Mouse (Mus musculus) embryonic facial prominence, embryonic 11.5 days (tissue): Measurements from ENCODE around the gene Diaph2. TPM values are rescaled to one million over a fixed set of nuclear protein-coding genes. Genes with fewer than 3 reads are reported as not detected.
"Not testable (repeated sequence)": the region's sequence is repeated elsewhere in the genome, so short reads cannot be mapped to it uniquely, and the experiment has no call there.

ENCODE experiments used
- ATAC-seq: fragments of 200-750 bp; cut with Nextera tagmentation; replicated peaks from 2 replicates; pipeline ENCODE4 v1.8.0; 2017; ENCODE audit warnings: low read depth; ENCODE audit not compliant: insufficient number of reproducible peaks, low FRiP score, low TSS enrichment
- DNase-seq: peaks from one replicate; pipeline ENCODE4 v3.0.0-alpha.2; 2015; ENCODE audit warnings: low spot score
- H3K27ac ChIP-seq: fragments of 300-500 bp; sonication (generic); replicated peaks from 2 replicates; pipeline ENCODE4 v1.5.1; 2014; ENCODE audit warnings: mild to moderate bottlenecking, low read depth, low read length, control low read depth
- H3K27me3 ChIP-seq: fragments of 300-500 bp; sonication (generic); 2 replicates; pipeline ENCODE4 v1.6.1; 2014; ENCODE audit warnings: mild to moderate bottlenecking, low read length, moderate library complexity, mixed read lengths; ENCODE audit not compliant: control insufficient read depth, insufficient read depth
- H3K36me3 ChIP-seq: fragments of 300-500 bp; sonication (generic); replicated peaks from 2 replicates; pipeline ENCODE4 v1.6.1; 2014; ENCODE audit warnings: low read depth, mild to moderate bottlenecking, low read length, moderate library complexity, mixed read lengths; ENCODE audit not compliant: control insufficient read depth, insufficient read depth
- H3K4me1 ChIP-seq: fragments of 300-500 bp; sonication (generic); 2 replicates; pipeline ENCODE4 v1.6.1; 2014; ENCODE audit warnings: low read length, mixed read lengths; ENCODE audit not compliant: control insufficient read depth, insufficient read depth
- H3K4me2 ChIP-seq: fragments of 300-500 bp; sonication (generic); 2 replicates; pipeline ENCODE4 v1.6.1; 2014; ENCODE audit warnings: low read depth, mild to moderate bottlenecking, control low read depth, low read length, moderate library complexity
- H3K4me3 ChIP-seq: fragments of 300-500 bp; sonication (generic); 2 replicates; pipeline ENCODE4 v1.5.1; 2014; ENCODE audit warnings: low read depth, low read length, control low read depth
- H3K9ac ChIP-seq: fragments of 300-500 bp; sonication (generic); replicated peaks from 2 replicates; pipeline ENCODE4 v1.6.1; 2014; ENCODE audit warnings: mild to moderate bottlenecking, control low read depth, low read length
- H3K9me3 ChIP-seq: fragments of 300-500 bp; sonication (generic); replicated peaks from 2 replicates; pipeline ENCODE4 v1.6.1; 2016; ENCODE audit warnings: mild to moderate bottlenecking, low read length, inconsistent platforms, mixed read lengths; ENCODE audit not compliant: control insufficient read depth
- WGBS: fragments of 180-500 bp; shearing (Covaris S2); extraction: QIAGEN DNeasy Blood & Tissue Kit; methylation state at CpG from one replicate; pipeline ENCODE4 v1.1.7; 2014; 5-methylcytosine and 5-hydroxymethylcytosine counted together
- polyA plus RNA-seq: library from polyadenylated mRNA; unstranded; fragments of >200 nt; fragmentation: Nextera tagmentation; extraction: Ambion mirVana; gene quantifications from 2 replicates; pipeline ENCODE4 v1.2.1, GENCODE M21; 2014

Gene Diaph2
- polyA plus RNA-seq, 1 experiment from 2014 or later: 4.7 TPM

- 79% methylated on average over 1 of the region's 1 CpGs for WGBS
- Histone ChIP-seq H3K27me3 (no peaks in the 10 kb centered on the region), H3K9me3 (no peaks in the 10 kb centered on the region), H3K9ac (no peak overlapping the region), H3K4me3 (no peak overlapping the region), H3K4me1 (no peaks in the 10 kb centered on the region), H3K4me2 (no peak overlapping the region), H3K36me3 (no peaks in the 10 kb centered on the region), H3K27ac (no peak overlapping the region)
- ATAC-seq (no peak), DNase-seq (no peak)
These were observed 402.6 kb downstream of the Diaph2 start for GRCm38 (mm10) chrX:130152164-130152563.

GRCm38 (mm10) chrX:130173126-130173525 is 423.6 kb downstream of the Diaph2 start:
- Histone ChIP-seq H3K4me3 (no peak overlapping the region), H3K27me3 (no peaks in the 10 kb centered on the region), H3K36me3 (no peaks in the 10 kb centered on the region), H3K9ac (no peak overlapping the region), H3K9me3 (no peaks in the 10 kb centered on the region), H3K4me1 (no peaks in the 10 kb centered on the region), H3K4me2 (no peak overlapping the region), H3K27ac (no peak overlapping the region)
- WGBS: 82% methylated on average over 2 of the region's 2 CpGs
- ATAC-seq (no peak), DNase-seq (no peak)

GRCm38 (mm10) chrX:130187891-130188290 is 438.3 kb downstream of the Diaph2 start:
- 46% methylated on average over 1 of the region's 1 CpGs for WGBS
- Histone ChIP-seq H3K4me2 (no peak overlapping the region), H3K36me3 (no peaks in the 10 kb centered on the region)

GRCm38 (mm10) chrX:130188449-130188848 is 438.9 kb downstream of the Diaph2 start:
- ATAC-seq: no peak
- H3K4me1 ChIP-seq: no peaks in the 10 kb centered on the region
- no peak overlapping the region for H3K9ac ChIP-seq
- H3K4me2 ChIP-seq: no peak overlapping the region
- no peak overlapping the region for H3K4me3 ChIP-seq
- 75% methylated on average over 2 of the region's 2 CpGs for WGBS
- no peaks in the 10 kb centered on the region for H3K36me3 ChIP-seq
- no peaks in the 10 kb centered on the region for H3K27me3 ChIP-seq
- H3K9me3 ChIP-seq: no peaks in the 10 kb centered on the region
- no peak overlapping the region for H3K27ac ChIP-seq
- DNase-seq: no peak

More at GRCm38 (mm10) chrX:130187891-130188290, 438.3 kb downstream of the Diaph2 start:
- H3K9ac ChIP-seq: no peak overlapping the region
- H3K4me3 ChIP-seq: no peak overlapping the region
- ATAC-seq: no peak
- no peak for DNase-seq
- no peaks in the 10 kb centered on the region for H3K27me3 ChIP-seq
- H3K4me1 ChIP-seq: no peaks in the 10 kb centered on the region
- H3K9me3 ChIP-seq: no peaks in the 10 kb centered on the region
- no peak overlapping the region for H3K27ac ChIP-seq

DNA sequence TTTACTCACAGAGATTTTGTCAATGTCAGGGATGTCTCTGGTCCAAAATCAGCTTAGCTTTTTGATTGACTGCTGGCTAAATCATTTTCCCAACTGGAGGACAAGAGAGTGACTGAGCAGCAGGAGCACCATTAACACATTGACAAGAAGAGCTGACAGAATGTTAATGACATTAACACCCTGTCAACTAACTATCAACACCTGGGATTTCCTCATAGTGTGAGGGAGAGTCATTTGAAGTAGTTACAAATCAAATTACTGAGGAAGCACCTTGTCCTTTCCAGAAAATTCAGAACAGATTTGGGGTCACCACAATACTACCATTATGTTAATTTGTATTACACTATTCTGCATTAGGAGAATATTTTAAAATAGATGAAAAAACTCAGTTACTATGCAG is 439.7 kb downstream of the Diaph2 start:
- no peaks in the 10 kb centered on the region for H3K27me3 ChIP-seq
- ATAC-seq (no peak), DNase-seq (no peak)
- no peak overlapping the region for H3K27ac ChIP-seq
- no peak overlapping the region for H3K9ac ChIP-seq
- no peak overlapping the region for H3K4me3 ChIP-seq
- H3K4me1 ChIP-seq: no peaks in the 10 kb centered on the region
- no peaks in the 10 kb centered on the region for H3K36me3 ChIP-seq
- no peak overlapping the region for H3K4me2 ChIP-seq
- no peaks in the 10 kb centered on the region for H3K9me3 ChIP-seq

DNA sequence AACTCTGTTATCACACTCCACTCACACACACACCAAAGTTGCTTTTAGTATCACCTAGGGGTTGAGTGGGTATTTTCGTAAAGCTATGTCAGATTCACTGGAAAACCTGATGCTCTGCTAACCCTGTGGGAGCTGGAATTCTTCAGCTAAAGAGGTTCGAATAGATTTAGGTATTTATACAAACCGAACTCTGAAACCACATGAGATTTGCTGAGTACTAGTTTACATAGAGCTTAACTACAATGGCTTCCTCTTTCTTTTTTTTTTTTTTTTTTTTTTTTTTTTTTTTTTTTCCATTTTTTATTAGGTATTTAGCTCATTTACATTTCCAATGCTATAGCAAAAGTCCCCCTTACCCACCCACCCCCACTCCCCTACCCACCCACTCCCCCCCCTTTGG is 447.9 kb downstream of the Diaph2 start:
- not testable (repeated sequence) for H3K36me3 ChIP-seq, H3K4me2 ChIP-seq, DNase-seq, ATAC-seq, H3K4me3 ChIP-seq, H3K9ac ChIP-seq, H3K4me1 ChIP-seq, H3K27me3 ChIP-seq, H3K27ac ChIP-seq, H3K9me3 ChIP-seq
- 68% methylated on average over 3 of the region's 3 CpGs for WGBS

DNA sequence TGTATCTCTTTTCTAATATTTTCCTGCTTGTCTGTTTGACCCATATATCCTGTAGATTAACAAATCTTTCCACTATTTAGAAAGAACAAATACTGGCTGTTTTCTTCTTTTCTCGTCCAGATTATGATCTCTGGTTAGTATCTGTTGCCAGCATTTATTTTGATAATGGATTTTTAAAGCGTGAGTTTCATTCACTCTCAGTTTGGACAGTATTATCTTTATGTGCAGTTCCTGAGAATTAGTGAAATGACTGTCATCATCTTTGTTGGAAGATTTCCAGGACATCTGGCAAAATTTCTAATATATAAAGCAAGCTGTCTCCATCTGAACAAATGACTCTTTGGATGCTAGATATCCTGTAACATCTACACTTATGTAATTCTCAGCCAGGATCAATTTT is 455.7 kb downstream of the Diaph2 start:
- DNase-seq: no peak
- Histone ChIP-seq H3K9ac (no peak overlapping the region), H3K27ac (no peak overlapping the region), H3K9me3 (no peaks in the 10 kb centered on the region), H3K4me3 (no peak overlapping the region), H3K36me3 (no peaks in the 10 kb centered on the region), H3K4me2 (no peak overlapping the region), H3K4me1 (no peaks in the 10 kb centered on the region), H3K27me3 (no peaks in the 10 kb centered on the region)
- ATAC-seq: no peak
- 82% methylated on average over 2 of the region's 2 CpGs for WGBS

- Histone ChIP-seq H3K9ac (no peak overlapping the region), H3K36me3 (no peaks in the 10 kb centered on the region), H3K9me3 (no peaks in the 10 kb centered on the region), H3K27ac (no peak overlapping the region), H3K4me1 (no peaks in the 10 kb centered on the region), H3K4me3 (no peak overlapping the region), H3K27me3 (no peaks in the 10 kb centered on the region), H3K4me2 (no peak overlapping the region)
- ATAC-seq (no peak), DNase-seq (no peak)
- 92% methylated on average over 4 of the region's 4 CpGs for WGBS
These were observed 462.7 kb downstream of the Diaph2 start for GRCm38 (mm10) chrX:130212227-130212626.
